Mouse (Mus musculus) T-cell, adult 2 months (primary cell): ENCODE data around the gene Sdhaf2.
"Not testable (repeated sequence)": the region's sequence is repeated elsewhere in the genome, so short reads cannot be mapped to it uniquely, and the experiment has no call there.

Experiments
- DNase-seq: peaks from one replicate; pipeline ENCODE4 v3.0.0; 2022; ENCODE audit warnings: low spot score

The Sdhaf2 gene

DNA sequence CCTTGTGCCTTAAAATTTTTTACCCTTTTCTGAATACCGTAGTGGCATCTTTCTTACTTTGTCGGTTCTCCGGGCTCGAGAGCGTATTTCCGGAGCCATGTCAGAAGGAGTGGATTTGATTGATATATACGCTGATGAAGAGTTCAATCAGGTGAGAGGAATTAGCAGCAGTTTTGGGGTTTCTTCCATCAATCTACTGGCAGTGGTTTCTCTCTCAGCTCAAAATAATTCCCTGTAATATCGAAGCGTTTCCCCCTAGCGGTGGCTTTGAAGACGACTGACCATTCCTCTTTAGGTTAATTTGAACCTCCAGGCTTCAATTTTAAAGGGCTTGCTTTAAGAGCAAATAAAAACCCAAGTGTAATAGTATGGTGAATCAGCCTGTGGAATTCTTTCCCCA, at the start of gene Sdhaf2:
Sdhaf2 (minus strand) TSS at position 233 of the 400 bp plus-strand sequence.
- DNase-seq: peak; percentile 45

DNA sequence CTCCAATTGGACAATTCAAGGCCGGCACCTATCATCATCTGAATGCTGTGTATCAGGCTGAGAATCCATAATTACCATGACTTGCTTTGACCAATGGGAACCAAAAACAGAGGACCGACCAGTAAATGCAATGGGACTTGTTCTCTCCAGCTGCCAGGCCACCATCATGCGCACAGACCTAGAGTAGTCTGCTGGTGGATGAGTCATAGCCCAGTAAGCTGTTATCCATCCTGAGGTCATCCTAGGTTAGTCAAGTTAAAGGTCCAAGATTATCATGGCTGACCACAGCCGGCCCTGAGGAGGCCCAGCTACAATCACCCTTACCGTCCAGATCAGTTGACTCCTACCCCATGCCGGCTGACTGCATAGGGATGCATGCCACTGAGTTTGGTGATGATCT, 43.7 kb upstream of the Sdhaf2 start:
- no peak for DNase-seq

DNA sequence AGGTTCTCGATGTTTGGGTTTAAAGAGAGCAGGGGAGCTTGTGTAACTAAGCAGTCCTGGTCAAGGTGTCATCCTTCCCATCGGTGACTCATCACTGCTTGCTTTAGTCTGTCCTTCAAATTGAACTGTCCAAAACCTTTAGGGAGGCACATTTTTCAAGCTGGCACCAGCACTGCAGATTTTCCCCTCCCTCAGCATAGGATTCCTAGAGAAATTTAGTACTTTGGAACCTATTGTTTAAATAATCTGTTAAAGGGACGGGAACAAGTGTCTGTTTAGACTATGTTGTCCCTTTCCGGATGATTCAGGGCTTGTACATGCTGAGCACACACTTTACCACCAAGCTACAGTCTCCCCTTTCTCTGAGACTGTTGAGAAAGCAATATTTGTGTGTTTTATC, 39.3 kb upstream of the Sdhaf2 start:
- no peak for DNase-seq

DNA sequence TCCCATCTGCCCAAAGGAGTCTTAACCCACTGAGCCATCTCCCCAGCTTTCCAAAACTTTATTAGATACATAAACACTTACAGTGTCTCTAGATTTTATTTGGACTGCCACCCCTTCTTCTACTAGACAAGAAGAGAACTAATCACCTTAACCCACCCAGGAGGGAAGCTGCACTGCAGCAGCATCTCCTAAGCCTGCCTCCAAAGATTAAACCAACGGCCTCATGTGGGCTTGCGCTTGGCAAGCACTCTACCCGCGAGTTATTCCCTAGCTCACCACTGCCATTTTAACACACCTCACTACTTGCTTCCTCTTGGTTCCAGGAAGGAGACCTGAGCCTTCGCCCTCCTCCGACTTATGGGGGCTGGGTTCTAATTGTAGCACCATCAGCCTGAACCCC, 38.3 kb upstream of the Sdhaf2 start:
- DNase-seq: no peak

DNA sequence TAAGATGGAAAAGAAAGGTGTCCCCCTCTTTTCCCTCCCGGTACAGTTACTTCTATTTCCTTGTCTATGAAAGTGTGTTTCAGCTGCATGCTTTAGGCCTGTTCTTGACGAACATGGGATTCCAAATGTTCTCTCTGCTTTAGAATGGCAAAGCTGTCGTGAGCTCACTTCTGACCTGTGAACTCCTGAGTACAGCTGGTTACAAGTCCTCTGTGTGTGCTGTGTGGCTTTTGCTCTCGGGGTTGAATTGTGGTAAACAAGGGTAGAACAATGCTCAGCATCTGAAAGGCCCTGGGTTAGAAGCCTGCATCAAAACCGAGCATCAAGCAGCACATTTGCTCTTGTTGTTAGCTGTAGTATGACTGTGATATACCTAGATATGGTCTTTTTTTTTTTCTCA, 36.4 kb upstream of the Sdhaf2 start:
- DNase-seq: no peak

DNA sequence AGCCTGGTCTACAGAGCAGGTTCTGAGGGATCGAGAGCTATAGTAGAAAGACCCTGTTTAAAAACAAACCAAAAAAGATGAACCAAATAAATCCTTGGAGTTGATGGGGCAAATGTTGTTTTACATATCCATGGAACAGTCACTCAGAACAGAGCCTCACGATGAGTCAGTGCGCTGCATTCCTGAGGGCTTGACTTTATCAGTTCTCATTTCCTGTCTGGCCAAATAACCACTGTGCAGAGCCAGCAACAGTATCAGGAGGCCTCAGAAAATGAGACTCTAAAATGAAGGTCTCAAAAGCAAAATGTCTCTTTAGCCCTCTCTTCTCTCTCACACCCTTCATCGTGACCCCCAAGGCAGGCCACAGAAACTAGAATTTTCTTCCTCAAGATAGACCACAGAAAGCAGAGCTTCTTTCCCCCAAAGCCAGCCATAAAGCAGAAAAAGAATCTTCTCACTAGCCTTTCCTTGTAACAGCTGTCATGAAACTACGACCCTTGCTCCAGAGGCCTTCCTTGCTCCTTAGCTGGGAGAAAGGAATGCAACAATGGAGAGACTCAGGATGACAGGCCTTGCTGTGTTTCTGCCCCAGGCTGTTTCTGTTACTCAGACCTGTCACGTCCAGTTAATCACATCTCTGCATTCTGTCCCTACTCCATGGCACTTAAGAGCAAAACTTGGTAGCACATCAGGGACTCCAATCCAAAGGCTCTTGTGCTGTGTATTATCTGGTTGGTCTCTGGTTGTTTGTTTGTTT, 35.8 kb upstream of the Sdhaf2 start:
- DNase-seq: no peak

DNA sequence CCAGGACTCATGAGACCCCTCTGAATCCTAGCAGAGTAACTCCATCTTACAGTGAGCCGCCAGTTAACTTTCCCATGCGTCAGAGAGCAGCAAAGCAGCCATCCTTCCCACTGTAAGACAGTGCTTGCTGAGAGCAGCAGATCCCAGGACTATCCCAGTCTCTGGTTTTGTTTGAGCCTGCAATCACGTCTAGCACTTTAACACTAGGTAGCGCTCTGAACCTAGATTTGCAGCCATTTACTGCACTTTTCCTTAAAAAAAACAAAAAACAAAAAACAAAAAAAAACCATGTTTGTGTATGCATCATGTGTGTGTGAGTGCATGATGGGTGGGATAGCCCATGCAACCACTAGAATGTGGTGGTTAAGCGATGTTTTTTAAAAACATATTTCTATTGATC, 34.2 kb upstream of the Sdhaf2 start:
- no peak for DNase-seq

DNA sequence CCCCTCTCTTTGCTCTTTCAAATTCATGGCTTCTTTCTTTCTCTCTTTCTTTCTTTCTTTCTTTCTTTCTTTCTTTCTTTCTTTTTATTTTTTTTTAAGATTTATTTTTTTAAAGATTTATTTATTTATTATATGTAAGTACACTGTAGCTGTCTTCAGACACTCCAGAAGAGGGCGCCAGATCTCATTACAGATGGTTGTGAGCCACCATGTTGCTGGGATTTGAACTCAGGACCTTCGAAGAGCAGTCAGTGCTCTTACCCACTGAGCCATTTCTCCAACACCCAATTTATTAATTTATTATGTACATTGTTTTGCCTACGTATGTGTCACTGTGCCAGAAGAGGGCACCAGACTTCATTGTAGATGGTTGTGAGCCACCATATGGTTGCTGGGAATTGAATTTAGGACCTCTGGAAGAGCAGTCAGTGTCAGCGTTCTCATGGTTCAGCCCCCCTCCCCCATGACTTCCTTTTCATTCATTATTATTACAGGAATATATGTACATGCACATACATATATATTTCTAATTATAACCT, 32.0 kb upstream of the Sdhaf2 start:
- not testable (repeated sequence) for DNase-seq

DNA sequence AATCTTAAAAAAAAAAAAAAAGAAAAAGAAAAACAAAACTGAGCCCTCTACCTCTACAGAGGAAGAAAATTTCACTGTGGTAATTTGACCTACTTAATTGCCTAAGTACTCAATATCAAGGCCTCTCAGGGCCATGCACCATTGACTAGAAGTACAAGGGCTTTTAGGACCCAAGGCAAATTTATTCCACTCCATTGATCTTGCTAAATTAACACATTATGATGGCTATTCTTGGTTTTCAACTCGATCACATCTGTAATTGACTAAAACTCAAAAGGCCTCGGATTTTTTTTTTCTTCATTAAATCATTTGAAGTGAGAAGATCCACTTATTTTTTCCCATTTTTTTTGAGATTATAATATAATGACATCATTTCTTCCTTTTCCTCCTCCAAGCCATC, 31.5 kb upstream of the Sdhaf2 start:
- DNase-seq: no peak

DNA sequence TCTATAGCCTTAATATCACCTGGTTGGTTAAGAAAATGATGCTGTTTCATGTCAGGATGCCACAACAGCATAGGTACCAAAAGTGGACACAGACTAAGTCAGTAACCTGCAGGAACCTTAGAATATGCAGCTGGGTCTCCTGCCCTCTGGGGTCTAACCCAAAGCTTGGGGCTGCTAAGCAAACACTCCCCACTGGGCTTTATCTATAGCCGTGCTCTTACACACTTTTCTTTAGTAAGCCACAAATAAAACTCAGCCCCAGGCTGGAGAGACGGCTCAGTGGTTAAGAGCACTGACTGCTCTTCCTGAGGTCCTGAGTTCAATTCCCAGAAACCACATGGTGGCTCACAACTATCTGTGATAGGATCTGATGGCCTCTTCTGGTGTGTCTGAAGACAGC, 31.1 kb upstream of the Sdhaf2 start:
- no peak for DNase-seq

DNA sequence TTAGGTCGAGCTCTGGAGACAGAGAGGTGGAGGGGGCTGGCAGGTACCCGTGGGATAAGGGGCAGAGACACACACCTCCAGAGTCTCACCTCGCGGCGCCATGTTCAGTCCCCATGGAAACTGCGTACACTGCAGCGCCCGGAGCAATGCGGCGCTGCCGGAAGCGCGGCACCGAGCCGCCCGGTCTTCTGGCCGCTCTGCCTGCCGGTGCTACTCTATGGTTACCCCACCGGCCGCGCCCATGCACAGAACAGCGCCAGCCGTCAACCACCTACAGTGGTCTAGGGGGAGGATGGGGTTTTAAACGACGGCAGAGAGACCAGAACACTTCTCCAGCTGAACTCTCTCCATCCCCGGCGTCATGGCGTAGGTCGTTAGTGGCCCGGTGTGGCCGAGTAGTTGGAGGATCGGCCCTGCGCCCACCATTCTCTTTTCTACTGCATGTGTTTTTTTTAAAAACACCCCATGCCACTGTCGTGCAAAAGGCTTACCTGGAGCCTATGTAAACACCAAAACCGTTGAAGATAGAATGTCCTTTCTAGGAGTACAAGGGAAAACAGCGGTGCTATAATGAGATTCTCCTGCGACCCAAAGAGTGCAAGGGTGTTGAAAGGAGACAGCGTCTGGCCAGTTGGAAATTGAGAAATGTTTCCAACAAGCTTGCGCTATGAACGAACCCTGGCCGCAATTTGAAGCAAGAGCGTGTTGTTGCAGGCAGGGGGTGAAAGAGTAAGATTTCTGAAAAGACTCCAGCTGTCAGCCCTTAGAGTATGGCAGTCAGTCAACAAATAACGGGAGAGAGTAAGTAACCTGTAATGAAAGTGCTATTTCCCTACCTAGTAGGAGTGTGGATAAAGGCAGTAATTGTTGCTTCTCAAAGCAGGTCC, 29.9 kb upstream of the Sdhaf2 start, which contains the start of gene Tmem216:
Tmem216 (minus strand) TSS at position 615 of the 887 bp plus-strand sequence.
- DNase-seq: peak; percentile 86

DNA sequence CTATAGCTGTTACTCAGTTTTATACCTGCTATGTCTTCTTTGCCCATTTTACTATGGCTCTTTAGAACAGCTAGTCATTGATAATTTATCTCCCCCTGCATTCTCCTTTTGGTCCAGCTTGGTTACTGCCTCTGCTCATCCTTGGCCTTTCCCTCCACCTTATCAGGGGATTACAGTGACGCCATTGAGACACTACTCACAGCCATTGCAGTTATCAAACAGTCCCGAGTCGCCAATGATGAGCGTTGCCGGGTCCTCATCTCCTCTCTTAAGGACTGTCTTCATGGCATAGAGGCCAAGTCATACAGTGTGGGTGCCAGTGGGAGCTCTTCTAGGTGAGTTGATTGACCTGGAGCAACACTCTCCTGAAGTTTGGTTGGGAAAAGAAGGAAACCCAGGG, 13.5 kb upstream of the Sdhaf2 start:
- DNase-seq: no peak

DNA sequence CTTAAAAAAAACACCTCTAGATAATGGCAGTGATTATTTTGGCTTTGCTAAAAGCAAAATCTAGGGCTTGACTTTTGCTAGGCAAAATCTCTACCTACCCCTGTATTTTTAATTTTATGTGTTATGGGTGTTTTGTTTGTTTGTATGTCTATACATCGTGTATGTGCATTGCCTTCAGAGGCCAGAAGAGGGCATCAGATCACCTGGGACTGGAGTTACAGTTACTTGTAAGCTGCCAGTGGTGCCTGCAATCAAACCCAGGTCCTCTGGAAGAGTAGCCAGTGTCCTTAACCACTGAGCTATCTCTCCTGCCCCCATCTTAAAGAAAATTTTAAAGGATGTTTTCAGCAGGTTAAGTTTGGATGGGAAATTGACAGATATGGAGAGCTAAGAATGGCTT, 4.1 kb upstream of the Sdhaf2 start:
- DNase-seq: peak; percentile 17

DNA sequence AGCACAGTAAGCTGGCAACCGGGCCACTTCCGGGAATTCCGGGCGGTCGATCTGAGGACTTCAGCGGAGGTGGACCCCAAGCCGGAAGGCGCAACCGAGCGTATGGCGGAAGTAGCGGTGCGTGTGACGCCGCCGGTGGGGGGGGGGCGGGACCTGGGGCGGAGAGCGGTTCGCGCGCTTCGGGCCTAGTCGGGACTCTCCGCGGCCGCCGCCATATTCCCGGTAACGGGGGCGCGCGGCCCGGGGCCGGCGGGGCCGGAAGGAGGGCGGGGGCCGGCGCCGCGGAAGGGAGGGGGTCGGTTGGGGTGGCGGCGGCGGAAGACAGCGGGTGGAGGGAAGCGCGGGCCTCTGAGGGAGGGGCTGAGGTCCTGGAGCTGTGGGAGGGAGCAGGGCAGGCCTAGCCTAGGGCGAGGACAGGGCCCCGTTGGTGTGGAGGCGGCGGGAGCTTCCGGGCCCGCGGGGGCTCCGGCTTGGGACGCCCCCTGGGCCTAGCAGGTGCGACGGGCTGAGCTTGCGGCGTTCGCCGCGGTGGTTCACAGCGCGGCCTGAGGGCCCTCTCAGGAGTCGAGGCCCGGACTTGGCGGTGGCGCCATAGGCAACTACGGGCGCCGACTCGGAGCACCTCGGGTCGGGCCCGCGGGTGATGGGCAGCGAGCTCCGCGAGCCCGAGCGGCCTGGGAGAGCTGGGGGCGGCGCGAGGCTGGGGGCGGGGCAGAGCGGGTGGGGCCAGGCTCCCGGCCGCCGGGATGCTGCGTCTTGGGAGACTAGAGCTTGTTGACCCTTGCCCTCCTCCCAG, 638 bp downstream of the Sdhaf2 start, which contains the start of gene Cpsf7:
Cpsf7 (plus strand) TSS at position 161 of the 796 bp plus-strand sequence.
- peak; percentile 87 for DNase-seq

DNA sequence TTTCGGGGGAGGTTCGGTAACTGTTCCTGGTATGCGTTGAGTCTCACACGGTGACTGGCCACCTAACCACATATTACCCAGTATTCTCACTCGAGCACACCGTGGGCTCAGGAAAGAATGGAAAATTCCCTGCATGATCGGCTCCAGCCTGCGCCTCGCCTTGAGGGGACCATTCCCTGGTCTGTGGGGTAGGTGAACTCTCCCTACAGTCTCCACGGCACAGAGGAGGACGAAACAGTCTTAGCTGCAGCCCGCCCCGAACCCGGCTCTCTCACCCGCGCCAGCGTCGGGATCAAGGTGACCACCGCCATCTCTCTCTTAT, 1.2 kb downstream of the Sdhaf2 start:
- DNase-seq: no peak

DNA sequence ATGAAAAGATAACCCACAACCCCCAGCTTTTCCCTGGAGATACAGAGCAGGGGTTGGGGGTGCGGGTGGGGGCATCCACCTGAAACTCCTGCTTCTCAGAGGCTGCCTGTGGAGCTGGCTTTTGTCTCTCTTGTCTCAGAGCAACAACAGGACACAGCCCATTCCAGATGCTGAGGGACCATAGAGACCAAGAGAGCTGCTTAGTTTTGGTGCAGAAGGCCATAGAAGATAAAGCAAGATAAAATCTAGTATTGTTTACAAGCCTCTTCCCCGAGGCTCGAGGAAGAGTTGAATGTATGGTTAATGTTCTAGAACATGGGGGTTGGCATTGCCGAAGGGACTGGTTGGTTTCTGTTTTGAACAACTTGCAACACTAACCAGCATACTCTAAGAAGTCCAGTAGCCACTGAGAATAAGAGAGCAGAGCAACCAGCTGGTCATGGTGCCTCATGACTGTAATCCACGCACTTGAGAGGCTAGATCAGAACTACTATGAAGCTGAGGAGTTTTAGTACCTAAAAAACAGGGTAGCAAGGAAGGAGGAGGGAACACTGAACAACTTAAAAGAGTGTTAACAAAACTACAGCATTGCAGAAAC, 2.4 kb downstream of the Sdhaf2 start:
- DNase-seq: no peak

DNA sequence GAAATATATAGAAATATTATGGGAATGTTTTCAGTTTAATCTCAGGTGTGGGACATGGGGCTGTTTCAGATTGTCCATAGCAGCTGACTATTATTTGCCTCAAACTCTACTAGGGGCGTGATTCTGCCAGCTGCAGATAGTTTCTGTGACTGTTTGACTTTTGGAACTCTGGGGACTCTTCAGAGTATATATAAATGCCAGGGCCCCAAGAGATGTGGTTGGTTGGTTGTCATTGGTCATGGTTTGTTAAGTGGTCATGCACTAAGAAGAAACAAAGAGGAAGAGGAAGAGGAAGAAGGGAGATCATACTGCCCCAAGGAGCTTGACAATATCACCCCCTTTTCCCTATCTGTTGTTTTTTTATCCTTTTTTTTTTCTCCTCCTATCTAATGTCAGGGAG, 4.0 kb downstream of the Sdhaf2 start:
- DNase-seq: no peak

DNA sequence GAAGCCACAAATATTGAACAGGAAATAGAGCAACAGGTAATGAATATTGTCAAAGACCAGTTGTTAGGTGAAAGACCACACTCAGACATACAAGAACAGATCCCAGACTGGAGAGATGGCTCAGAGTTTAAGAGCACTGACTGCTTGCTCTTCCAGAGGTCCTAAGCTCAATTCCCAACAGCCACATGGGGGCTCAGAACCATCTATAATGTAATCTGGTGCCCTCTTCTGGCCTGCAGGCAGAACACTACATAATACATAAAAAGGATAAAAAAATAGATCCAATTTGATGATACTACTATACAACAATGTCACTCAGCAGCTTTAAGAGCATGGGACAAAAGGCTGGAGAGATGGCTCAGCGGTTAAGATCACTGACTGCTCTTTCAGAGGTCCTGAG, 5.6 kb downstream of the Sdhaf2 start:
- peak; percentile 27 for DNase-seq

DNA sequence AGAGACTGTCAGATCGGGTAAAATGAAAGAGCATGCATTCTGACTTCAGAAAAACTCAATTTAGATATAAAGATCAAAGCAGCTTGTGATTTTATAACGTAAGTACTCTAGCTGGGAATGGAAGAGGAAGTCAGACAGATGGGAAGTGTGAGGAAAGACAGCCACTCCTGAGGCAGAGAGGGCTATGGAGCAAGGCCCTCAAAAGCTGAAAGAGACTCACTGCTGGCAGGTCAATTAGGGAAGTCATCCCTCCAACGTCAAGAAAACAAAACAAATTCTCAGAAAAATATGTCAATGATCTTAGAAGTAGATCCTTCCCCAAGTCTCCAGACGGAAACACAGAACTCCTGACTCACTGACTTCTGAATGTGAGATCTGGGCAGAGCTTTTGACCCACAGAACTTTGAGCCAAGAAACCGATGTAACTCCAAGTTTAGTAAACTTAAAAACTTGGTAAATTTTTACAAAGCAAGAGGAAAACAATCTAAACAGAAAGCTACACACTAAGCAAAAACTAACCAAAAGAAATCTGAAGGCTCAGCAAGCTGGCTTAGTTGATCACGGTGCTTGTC, 15.1 kb downstream of the Sdhaf2 start:
- DNase-seq: no peak

DNA sequence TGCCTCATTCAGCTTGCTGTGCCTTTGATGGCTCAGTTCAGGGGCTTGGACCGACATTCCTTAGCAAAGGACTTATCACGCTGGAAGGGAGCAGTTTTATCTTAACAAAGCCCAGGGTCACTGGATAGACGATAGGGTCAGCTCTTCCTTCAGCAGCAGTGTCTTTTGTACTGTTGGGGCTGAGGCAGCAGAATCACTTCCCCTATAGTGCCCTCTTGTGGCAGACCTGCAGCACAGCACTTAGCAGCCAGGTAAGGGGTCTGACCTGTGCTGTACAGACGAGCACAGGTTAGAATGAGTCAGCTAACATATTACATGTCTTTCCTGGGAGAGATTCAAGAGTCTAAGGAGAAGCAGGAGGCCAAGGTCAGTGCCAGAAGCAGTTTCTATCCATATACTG, 23.4 kb downstream of the Sdhaf2 start:
- DNase-seq: peak; percentile 43

DNA sequence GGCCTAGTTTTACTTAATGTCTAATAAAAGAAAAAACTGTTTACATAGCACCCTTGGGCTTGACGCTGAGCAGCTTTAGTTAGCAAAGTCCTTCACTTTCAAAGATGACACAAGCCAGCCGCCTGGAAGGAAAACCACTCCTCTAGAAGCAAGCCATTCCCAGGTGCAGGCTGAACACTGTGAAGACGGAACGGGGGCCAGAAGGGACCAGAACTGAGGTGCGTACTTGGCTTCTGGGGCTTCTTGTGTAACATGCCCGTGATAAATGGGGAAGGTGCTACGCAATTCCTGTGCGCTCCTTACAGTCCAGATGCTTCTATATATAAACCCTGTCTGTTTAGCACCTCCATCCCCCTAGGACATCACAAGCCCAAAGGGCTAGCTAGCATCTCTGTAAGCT, 25.4 kb downstream of the Sdhaf2 start:
- no peak for DNase-seq
